In genomic region chr3:51662557-51662956, GRCm38 (mm10) we compare ENCODE assay signal across 10 mouse cellular contexts. TPM values are rescaled to one million over a fixed set of nuclear protein-coding genes. Genes with fewer than 3 reads are reported as not detected.
DNase-seq lines count a peak whose midpoint lies in the region; ATAC-seq and TF ChIP-seq lines count a peak whose summit lies in the region.
"Had no signal": no experiment of that assay in that cellular context is flagged by ENCODE, and none has a peak within 500 bp of the region (broad histone marks: within the 10 kb centered on the region; RNA-seq: fewer than 3 reads in every experiment).

No protein-coding gene starts in this region.

- 7% methylated on average over 6 of the region's 6 CpGs for WGBS in liver, embryonic 12.5 days (ENCODE audit: insufficient replicate concordance)
- 73% methylated on average over 6 of the region's 6 CpGs for whole genome bisulfite sequencing in hindbrain, embryonic 12.5 days

- TF ChIP-seq RAD21 in CH12.LX (IDR thresholded peaks at IDR 0.05; ENCODE audit: low read depth, low read length), result no peak

- H3K27me3 ChIP-seq in CH12.LX (replicated peaks), result no peaks in the 10 kb centered on the region
- H3K27me3 ChIP-seq in liver, embryonic 12.5 days (replicated peaks), result no peaks in the 10 kb centered on the region
- H3K27me3 ChIP-seq in hindbrain, embryonic 12.5 days, result no peaks in the 10 kb centered on the region
- H3K27me3 ChIP-seq: limb, embryonic 12.5 days had no signal

- ATAC-seq in liver, embryonic 12.5 days, result no peak; the same call in 1 of the 2 replicates
- no peak for ATAC-seq in hindbrain, embryonic 12.5 days (ENCODE audit: low FRiP score)

- peak; percentile 38; the same call in 1 of the 2 replicates for TF ChIP-seq POLR2A in CH12.LX (IDR thresholded peaks at IDR 0.05; ENCODE audit: low read depth, low read length)

- 0 out of 2 replicates have a peak, but pooled peaks have one; percentile 3 for TF ChIP-seq EP300 in CH12.LX (IDR thresholded peaks at IDR 0.05; ENCODE audit: low read length)

- no peak for TF ChIP-seq CTCF in CH12.LX (conservative IDR thresholded peaks at IDR 0.05 in 1 of 2, IDR thresholded peaks at IDR 0.05 in 1 of 2; ENCODE audit: low read depth in 2 of 2, low read length in 2 of 2)

- peak overlapping the region; percentile 53 to 66 (median 65) for H3K4me3 ChIP-seq in CH12.LX (replicated peaks in 1 of 3; ENCODE audit: low read depth in 2 of 3, low read length in 2 of 3, poor library complexity in 1 of 3)
- peak overlapping the region; percentile 3; the same call in 1 of the 2 replicates for H3K4me3 ChIP-seq in liver, embryonic 12.5 days
- no peak overlapping the region for H3K4me3 ChIP-seq in hindbrain, embryonic 12.5 days
- H3K4me3 ChIP-seq: limb, embryonic 12.5 days had no signal

- peaks cover 2% of the 10 kb centered on the region; the same call in 1 of the 2 replicates for H3K79me2 ChIP-seq in CH12.LX (replicated peaks; ENCODE audit: control insufficient read depth, extremely low read depth, insufficient read depth, poor library complexity, severe bottlenecking)

- dilution Hi-C loops in CH12.LX (cut with MboI; ENCODE audit: extremely low pct_ligation_motif_present, extremely low pct_unique_long_range_greater_than_20kb, low sequenced_read_pairs), result no loop called here

- H3K9me3 ChIP-seq in CH12.LX (replicated peaks; ENCODE audit: low read length), result no peaks in the 10 kb centered on the region
- H3K9me3 ChIP-seq in liver, embryonic 12.5 days (replicated peaks), result no peaks in the 10 kb centered on the region
- no peaks in the 10 kb centered on the region for H3K9me3 ChIP-seq in hindbrain, embryonic 12.5 days (replicated peaks)
- H3K9me3 ChIP-seq: limb, embryonic 12.5 days had no signal

- peaks cover 13 to 53% of the 10 kb centered on the region in 2 experiments for H3K4me1 ChIP-seq in CH12.LX (ENCODE audit: control insufficient read depth in 1 of 2, insufficient read depth in 2 of 2)
- peaks cover 35% of the 10 kb centered on the region for H3K4me1 ChIP-seq in liver, embryonic 12.5 days
- peaks cover 3% of the 10 kb centered on the region; the same call in 1 of the 2 replicates for H3K4me1 ChIP-seq in hindbrain, embryonic 12.5 days

- H3K9ac ChIP-seq in CH12.LX (ENCODE audit: insufficient read depth, low read depth), result peak overlapping the region; percentile 82
- H3K9ac ChIP-seq in liver, embryonic 12.5 days, result peak overlapping the region; percentile 33; the same call in 1 of the 2 replicates
- no peak overlapping the region for H3K9ac ChIP-seq in hindbrain, embryonic 12.5 days
- H3K9ac ChIP-seq: limb, embryonic 12.5 days had no signal

- H3K27ac ChIP-seq in CH12.LX (ENCODE audit: insufficient read depth, low read depth), result peak overlapping the region; percentile 84
- H3K27ac ChIP-seq in liver, embryonic 12.5 days, result peak overlapping the region; percentile 52
- no peak overlapping the region for H3K27ac ChIP-seq in hindbrain, embryonic 12.5 days
- H3K27ac ChIP-seq: kidney, postnatal 0 days had no signal

- peaks cover 3 to 26% of the 10 kb centered on the region in 2 experiments for H3K36me3 ChIP-seq in CH12.LX (replicated peaks in 1 of 2; ENCODE audit: control insufficient read depth in 1 of 2, insufficient read depth in 1 of 2, low read length in 1 of 2)
- H3K36me3 ChIP-seq in liver, embryonic 12.5 days, result no peaks in the 10 kb centered on the region
- no peaks in the 10 kb centered on the region for H3K36me3 ChIP-seq in hindbrain, embryonic 12.5 days
- H3K36me3 ChIP-seq: limb, embryonic 12.5 days had no signal

- peak overlapping the region; percentile 95 for H3K4me2 ChIP-seq in CH12.LX (ENCODE audit: insufficient read depth, low read depth, poor library complexity, severe bottlenecking)
- peak overlapping the region; percentile 49 for H3K4me2 ChIP-seq in liver, embryonic 12.5 days
- no peak overlapping the region for H3K4me2 ChIP-seq in hindbrain, embryonic 12.5 days (replicated peaks)
- H3K4me2 ChIP-seq: limb, embryonic 12.5 days had no signal

- DNase-seq in A20 (ENCODE audit: low read depth, low spot score) (peak; percentile 64), CH12.LX (ENCODE audit: extremely low read depth) (no peak)
- DNase-seq in naive thymus-derived CD4-positive, alpha-beta T cell, adult 2 months (ENCODE audit: low read depth), result peak; percentile 41
- DNase-seq in cerebellum, postnatal 36 days, result no peak
- no peak for DNase-seq in embryo, embryonic 10 days (ENCODE audit: low spot score)
- DNase-seq: gastrocnemius, postnatal 14 days had no signal

- in situ Hi-C loops in CH12.LX (cut with MboI; ENCODE audit: low pct_ligation_motif_present, low pct_unique_long_range_greater_than_20kb, low sequenced_read_pairs), result no loop called here

TF ChIP-seq in CH12.LX, 34 proteins besides CTCF, POLR2A, EP300 and RAD21:
- TF ChIP-seq CHD1 (IDR thresholded peaks at IDR 0.05; ENCODE audit: low read depth, low read length) (peak; percentile 34; the same call in 1 of the 2 replicates), TBP (conservative IDR thresholded peaks at IDR 0.05; ENCODE audit: low read depth, low read length) (peak; percentile 81), USF2 (conservative IDR thresholded peaks at IDR 0.05; ENCODE audit: low read depth, low read length) (no peak), ELF1 (IDR thresholded peaks at IDR 0.05; ENCODE audit: low read depth, low read length) (peak; percentile 85), CHD2 (IDR thresholded peaks at IDR 0.05; ENCODE audit: low read length) (no peak), JUN (IDR thresholded peaks at IDR 0.05; ENCODE audit: insufficient read depth, low read depth, low read length) (0 out of 2 replicates have a peak, but pooled peaks have one; percentile 0), NELFE (IDR thresholded peaks at IDR 0.05; ENCODE audit: low read depth, low read length) (peak; percentile 40; the same call in 1 of the 2 replicates), MAZ (IDR thresholded peaks at IDR 0.05; ENCODE audit: low read depth, low read length) (no peak), ZNF384 (IDR thresholded peaks at IDR 0.05; ENCODE audit: low read depth, low read length) (0 out of 2 replicates have a peak, but pooled peaks have one; percentile 4), TCF12 (IDR thresholded peaks at IDR 0.05; ENCODE audit: low read depth, low read length) (no peak), IRF4 (IDR thresholded peaks at IDR 0.05; ENCODE audit: low read depth, low read length) (0 out of 2 replicates have a peak, but pooled peaks have one; percentile 37), HCFC1 (IDR thresholded peaks at IDR 0.05; ENCODE audit: low read depth, low read length) (peak; percentile 66)

RNA-seq across cellular contexts. Expression of gene Mgst2, which starts 2.4 kb away (rescaled TPM):
- 48.8 and 51.4 TPM in 2 replicates for total RNA-seq in CH12.LX (2012; rRNA removed)
- 62.7 and 76.0 TPM in 2 replicates for total RNA-seq in CH12.LX (2014; rRNA removed)
- 131 and 147 TPM in 2 replicates for polyA plus RNA-seq in CH12.LX (2012; ENCODE audit: insufficient read length, low read depth)
- 14.7 and 16.5 TPM in 2 replicates for polyA plus RNA-seq in liver, embryonic 12.5 days (2016; fragmentation: Nextera tagmentation; extraction: Ambion mirVana)
- 0.58 and 1.3 TPM in 2 replicates for polyA plus RNA-seq in hindbrain, embryonic 12.5 days (2016; fragmentation: Nextera tagmentation; extraction: Ambion mirVana)

Comparison
In these comparisons a context has a peak if more than half of its experiments do, and no peak if none do; other contexts are left out.
1. DNase-seq: peak in A20 (single experiment) and naive thymus-derived CD4-positive, alpha-beta T cell, adult 2 months (single experiment); none in CH12.LX (single experiment), cerebellum, postnatal 36 days (0 of 2) and embryo, embryonic 10 days (single experiment).